Mouse (Mus musculus) heart, postnatal 14 days (tissue): Measurements from ENCODE around the gene Zfp655. TPM values are rescaled to one million over a fixed set of nuclear protein-coding genes. Genes with fewer than 3 reads are reported as not detected.
"Not testable (repeated sequence)": the region's sequence is repeated elsewhere in the genome, so short reads cannot be mapped to it uniquely, and the experiment has no call there.

Experiments
- DNase-seq, 2 experiments: peaks; one replicate each; pipeline ENCODE4 v3.0.0; 2021 to 2022
- intact Hi-C: fragments of 180-260 bp; cut with DNase I; formaldehyde crosslinking; loops from one replicate; pipeline ENCODE4 v1.15.1; 2025
- long read RNA-seq, 2 experiments: library from polyadenylated mRNA; stranded (forward); transcript quantifications; one replicate each; pipeline ENCODE4 v2.0.0; 2021
- total RNA-seq, 2 experiments: library from RNA; stranded (reverse); gene quantifications; 2 replicates each; pipeline ENCODE4 v1.2.3; 2021

Gene Zfp655
- 10 to 100 TPM; 28.3 to 31.9 TPM for total RNA-seq
- long read RNA-seq, experiment 1, full-length matches to known transcripts: 64 of 72 reads
- long read RNA-seq, experiment 1, partial matches to known transcripts: 1 of 72 reads
- long read RNA-seq, experiment 1, other reads (novel, unspliced or antisense): 7 of 72 reads
- long read RNA-seq, experiment 2, full-length matches to known transcripts: 43 of 45 reads
- long read RNA-seq, experiment 2, partial matches to known transcripts: 1 of 45 reads
- long read RNA-seq, experiment 2, other reads (novel, unspliced or antisense): 1 of 45 reads

- peak; percentile 97 to 99 for DNase-seq
- intact Hi-C loops: loop anchor here (2.0 to 5.0 kb wide), 3 partner anchors 27 to 64 kb away; partner anchors contain the start of genes Cpsf4, Ptcd1, Zkscan5 and Zscan25
These were observed at the start of gene Zfp655 for GRCm38 (mm10) chr5:145231367-145231871. TSS of gene Zfp655 (plus strand) at chr5:145231715.

GRCm38 (mm10) chr5:145185244-145185643 lies 46.3 kb upstream of the Zfp655 start:
- intact Hi-C loops: no loop called here
- DNase-seq: no peak

DNA sequence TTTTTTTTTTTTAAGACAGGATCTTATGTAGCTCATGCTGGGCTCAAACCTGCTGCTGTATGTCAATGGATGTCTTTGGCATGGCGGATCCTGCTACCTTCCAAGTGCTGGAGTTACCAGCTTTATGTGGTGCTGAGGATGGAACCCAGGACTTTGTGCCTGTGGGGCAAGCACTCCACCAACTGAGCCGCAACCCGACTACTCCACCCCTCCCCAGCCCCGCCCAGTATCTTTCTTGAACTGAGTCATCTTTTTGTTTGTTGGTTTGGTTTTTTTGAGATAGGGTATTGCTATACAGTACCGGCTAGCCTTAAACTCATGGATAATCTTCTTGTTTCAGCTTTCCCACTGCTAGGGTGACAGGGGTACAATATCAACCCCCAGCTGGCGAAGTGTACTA lies 42.1 kb upstream of the Zfp655 start:
- DNase-seq: no peak
- intact Hi-C loops: no loop called here

- intact Hi-C loops: no loop called here
- no peak for DNase-seq
These were observed 41.1 kb upstream of the Zfp655 start for GRCm38 (mm10) chr5:145190373-145190772.

- DNase-seq: peak; percentile 88 to 93
- intact Hi-C loops: no loop called here
These were observed 40.4 kb upstream of the Zfp655 start for GRCm38 (mm10) chr5:145190875-145191798.

GRCm38 (mm10) chr5:145191962-145192361 lies 39.6 kb upstream of the Zfp655 start, which contains the start of gene Atp5j2:
TSS of gene Atp5j2 (minus strand) at chr5:145192062.
- intact Hi-C loops: no loop called here
- DNase-seq: no peak

GRCm38 (mm10) chr5:145200387-145200786 lies 31.1 kb upstream of the Zfp655 start:
- DNase-seq: no peak
- intact Hi-C loops: no loop called here

DNA sequence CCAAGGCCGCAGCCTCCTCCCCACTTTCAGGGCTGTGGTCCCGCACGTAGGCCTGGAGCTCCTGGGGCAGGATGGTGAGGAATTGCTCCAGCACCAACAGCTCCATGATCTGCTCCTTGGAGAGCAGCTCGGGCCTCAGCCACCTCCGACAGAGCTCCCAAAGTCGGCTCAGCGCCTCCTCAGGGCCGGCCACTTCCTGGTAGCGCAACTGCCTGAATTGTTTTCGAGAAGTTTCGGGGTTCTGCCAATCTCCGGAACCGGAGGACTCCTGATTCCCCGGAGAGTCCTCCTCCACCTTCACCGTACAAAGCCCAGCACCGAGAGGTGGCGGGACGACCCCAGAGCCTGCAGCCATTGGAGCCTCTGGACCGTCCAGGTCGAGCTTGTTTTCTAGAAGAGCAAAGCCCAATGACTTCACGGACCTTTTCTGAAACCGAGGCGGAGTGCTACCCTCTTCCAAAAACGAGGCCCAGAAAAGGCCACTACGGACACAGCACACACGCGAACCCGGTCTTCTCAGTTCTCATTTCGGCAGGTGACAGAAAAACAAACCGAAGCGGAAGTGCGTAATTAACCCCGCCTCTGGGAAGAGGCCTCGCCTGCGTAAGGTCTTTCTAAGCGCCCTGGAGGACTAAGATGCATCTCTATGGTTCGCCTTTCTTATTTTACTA lies 30.1 kb upstream of the Zfp655 start, which contains the start of gene Zkscan14:
TSS of gene Zkscan14 (minus strand) at position 548 of the 671 bp plus-strand sequence.
- peak; percentile 72 to 79 for DNase-seq
- intact Hi-C loops: no loop called here

DNA sequence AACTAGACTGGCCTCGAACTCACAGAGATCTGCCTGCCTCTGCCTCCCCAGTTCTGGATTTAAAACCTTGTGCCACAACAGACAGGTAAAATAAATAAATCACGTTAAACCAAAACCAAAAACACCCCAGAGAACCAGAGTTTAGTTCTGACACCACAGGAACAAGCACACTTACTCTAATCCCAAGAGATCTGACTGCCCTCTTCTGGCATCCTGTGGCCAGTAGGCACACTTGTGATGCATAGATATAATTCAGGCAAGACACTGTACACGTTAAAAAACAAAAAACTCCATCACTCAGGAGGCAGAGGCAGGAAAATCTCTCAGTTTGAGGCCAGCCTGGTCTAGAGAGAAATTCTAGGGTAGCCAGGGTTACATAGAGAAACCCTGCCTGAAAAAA lies 29.1 kb upstream of the Zfp655 start:
- intact Hi-C loops: no loop called here
- no peak for DNase-seq

- intact Hi-C loops: loop anchor here (2.0 kb wide), 2 partner anchors 27 to 63 kb away; partner anchors contain the start of genes Bud31, Pdap1 and Zfp655
- DNase-seq: peak; percentile 97 to 98
These were observed 27.4 kb upstream of the Zfp655 start, which contains the start of gene Zkscan5 for GRCm38 (mm10) chr5:145203936-145204691. TSS of gene Zkscan5 (plus strand) at chr5:145204562.

DNA sequence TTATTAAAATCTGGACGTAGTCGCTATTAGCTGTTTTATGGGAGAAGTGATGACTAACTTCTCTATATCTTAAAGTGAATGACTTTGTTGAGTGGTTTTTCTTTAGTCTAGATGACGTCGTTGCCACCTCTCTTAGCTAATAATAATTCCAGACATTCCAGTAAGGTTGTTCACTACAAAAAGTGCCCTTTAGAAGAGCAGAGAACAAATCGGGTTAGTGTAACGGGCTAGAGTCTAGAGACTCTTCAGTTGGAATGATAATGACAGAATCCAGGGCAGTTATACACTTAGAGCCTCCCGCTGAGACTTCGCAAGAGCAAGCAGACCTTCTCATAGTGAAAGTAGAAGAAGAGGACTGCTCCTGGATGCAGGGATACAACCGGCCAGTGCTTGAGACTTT lies 26.5 kb upstream of the Zfp655 start:
- intact Hi-C loops: loop anchor here (2.0 kb wide), 2 partner anchors 26 to 64 kb away; partner anchors contain the start of genes Bud31, Pdap1 and Zfp655
- DNase-seq: no peak

GRCm38 (mm10) chr5:145207385-145207784 lies 24.1 kb upstream of the Zfp655 start:
- DNase-seq: no peak
- intact Hi-C loops: no loop called here

DNA sequence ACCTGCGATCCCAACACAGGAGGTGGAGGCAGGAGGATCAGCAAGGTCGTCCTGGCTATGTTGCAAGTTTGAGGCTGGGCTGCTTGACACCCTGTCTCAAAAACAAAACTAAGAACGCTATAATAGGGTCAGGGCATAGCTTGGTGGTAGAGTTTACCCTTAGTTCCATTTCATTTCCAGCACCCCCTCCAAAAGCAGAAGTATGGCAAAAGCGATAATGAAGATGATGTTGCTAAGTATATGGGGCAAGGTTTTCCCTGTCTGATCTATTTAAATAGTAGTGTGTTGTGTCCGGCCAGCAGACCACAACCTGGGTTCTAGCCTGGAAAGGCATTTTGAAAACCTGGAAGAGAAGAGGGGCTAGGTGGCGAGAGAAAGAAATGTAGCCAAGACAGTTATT lies 23.6 kb upstream of the Zfp655 start:
- no peak for DNase-seq

GRCm38 (mm10) chr5:145208391-145208790 lies 23.1 kb upstream of the Zfp655 start:
- DNase-seq, intact Hi-C loops: not testable (repeated sequence)

More for the DNA sequence above, 23.6 kb upstream of the Zfp655 start:
- intact Hi-C loops: no loop called here

DNA sequence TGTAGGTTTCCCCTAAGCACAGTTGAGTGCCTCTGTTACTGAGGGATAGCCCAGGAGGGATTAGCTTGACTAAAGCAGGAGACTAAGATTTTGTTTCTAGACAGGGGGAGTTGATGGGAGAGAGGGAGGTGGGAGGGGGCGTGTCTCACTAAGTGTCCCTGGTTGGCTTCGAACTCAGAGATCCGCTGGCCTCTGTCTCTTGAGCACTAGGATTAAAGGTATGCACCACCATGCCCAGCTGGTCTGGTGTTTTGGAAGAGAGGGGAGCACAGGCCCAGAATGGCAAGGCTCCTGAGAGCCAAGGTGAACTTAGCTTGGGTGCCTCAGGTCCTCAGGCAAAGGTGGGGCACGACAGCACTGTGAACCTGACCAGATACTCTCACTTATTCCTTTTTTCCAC lies 20.2 kb upstream of the Zfp655 start:
- no peak for DNase-seq
- intact Hi-C loops: loop anchor here (10.0 kb wide), 1 partner anchor 153 kb away; no protein-coding TSS in a partner anchor

DNA sequence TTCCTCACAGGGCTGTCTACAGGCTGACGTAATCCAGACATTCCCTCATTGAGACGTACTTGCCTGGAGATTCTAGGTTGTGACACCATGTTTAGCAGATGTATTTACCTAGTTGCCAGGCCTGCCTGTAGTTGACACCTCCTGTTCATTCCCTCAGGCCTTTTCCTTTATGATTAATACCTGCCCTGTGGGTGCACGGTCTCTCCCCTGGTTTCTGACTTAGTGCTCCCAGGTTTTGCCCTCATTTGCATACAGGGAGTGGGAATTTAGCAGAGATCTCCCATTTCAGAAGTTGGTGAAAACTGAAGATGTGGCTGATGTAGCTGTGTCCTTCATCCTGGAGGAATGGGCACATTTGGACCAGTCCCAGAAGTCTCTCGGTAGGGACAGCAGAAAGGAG lies 19.3 kb upstream of the Zfp655 start:
- DNase-seq: no peak
- intact Hi-C loops: loop anchor here (10.0 kb wide), 1 partner anchor 153 kb away; no protein-coding TSS in a partner anchor

GRCm38 (mm10) chr5:145213505-145213904 lies 18.0 kb upstream of the Zfp655 start:
- DNase-seq: no peak
- intact Hi-C loops: loop anchor here (10.0 kb wide), 1 partner anchor 151 kb away; no protein-coding TSS in a partner anchor

DNA sequence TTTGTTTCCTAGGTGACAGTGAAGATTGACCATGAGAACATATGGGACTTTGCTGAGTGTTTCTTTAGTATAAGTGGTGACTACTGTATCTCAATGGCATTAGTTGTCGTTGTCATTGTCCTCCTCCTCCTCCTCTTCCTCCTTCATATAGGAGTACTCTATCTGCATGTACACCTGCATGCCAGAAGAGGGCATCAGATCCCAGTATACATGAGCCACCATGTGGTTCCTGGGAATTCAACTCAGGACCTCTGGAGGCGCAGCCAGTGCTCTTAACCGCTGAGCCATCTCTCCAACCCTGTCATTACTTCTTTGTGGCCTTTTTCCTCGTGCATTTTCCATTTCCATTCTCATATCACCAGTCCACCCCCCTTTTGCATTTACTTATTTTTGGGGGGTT lies 16.8 kb upstream of the Zfp655 start:
- intact Hi-C loops: loop anchor here (10.0 kb wide), 1 partner anchor 150 kb away; no protein-coding TSS in a partner anchor
- no peak for DNase-seq

DNA sequence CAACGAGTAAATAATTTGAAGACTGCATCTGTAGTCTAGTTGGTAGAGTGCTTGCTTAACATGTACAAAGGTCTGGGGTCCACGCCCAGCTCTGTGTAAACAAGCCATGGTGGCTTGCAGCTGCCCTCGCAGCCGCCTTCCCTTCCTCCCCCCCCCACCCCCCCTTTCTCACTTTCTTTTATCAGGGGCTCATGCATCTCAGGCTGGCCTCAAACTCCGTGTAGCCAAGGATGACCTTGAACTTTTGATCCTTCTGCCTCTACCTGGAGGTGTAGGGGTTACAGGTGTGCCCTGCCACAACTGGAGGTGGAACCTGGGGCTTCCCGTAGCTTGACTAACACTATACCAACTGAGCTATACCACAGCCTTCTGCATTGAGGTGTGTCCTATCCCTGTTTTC lies 13.8 kb upstream of the Zfp655 start:
- intact Hi-C loops: loop anchor here (10.0 kb wide), 1 partner anchor 147 kb away; no protein-coding TSS in a partner anchor
- no peak for DNase-seq
